ENCODE assay signal across 15 mouse cellular contexts in the genomic region with DNA sequence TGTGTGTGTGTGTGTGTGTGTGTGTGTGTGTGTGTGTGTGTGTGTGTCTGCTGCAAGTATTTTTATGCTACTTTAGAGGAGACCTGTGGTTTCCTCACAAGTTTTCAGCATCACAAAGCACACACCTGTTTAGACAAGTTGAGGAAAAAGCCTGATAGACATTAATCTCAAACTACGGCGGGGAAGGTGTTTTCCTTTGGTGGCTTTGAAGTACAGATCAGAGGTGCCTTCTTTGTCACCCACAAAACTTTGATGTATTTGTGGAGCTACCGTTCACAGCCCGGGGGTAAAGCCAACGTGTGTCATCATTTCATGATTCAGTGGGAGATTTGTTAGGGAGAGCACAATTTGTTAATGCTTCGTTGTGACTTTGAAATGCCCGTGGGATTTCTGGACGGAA.
"Had no signal": no experiment of that assay in that cellular context is flagged by ENCODE, and none has a peak within 500 bp of the region (broad histone marks: within the 10 kb centered on the region; RNA-seq: fewer than 3 reads in every experiment).

No protein-coding gene starts in this region.

- H3K4me1 ChIP-seq: neural tube, embryonic 13.5 days had no signal

- H3K36me3 ChIP-seq: kidney, embryonic 15.5 days; limb, embryonic 13.5 days; midbrain, embryonic 15.5 days; neural tube, embryonic 13.5 days had no signal

- H3K4me2 ChIP-seq: kidney, embryonic 15.5 days; limb, embryonic 13.5 days; midbrain, embryonic 15.5 days; neural tube, embryonic 13.5 days had no signal

- ATAC-seq: lung, postnatal 0 days; midbrain, embryonic 15.5 days had no signal

- H3K9ac ChIP-seq: kidney, embryonic 15.5 days; limb, embryonic 13.5 days; liver, embryonic 14.5 days; midbrain, embryonic 15.5 days; neural tube, embryonic 13.5 days had no signal

- H3K27ac ChIP-seq: kidney, embryonic 15.5 days; limb, embryonic 13.5 days; liver, embryonic 14.5 days; midbrain, embryonic 15.5 days; neural tube, embryonic 13.5 days had no signal

- H3K27me3 ChIP-seq: kidney, embryonic 15.5 days; limb, embryonic 13.5 days; midbrain, embryonic 15.5 days; neural tube, embryonic 13.5 days had no signal

- H3K4me3 ChIP-seq: kidney, embryonic 15.5 days; limb, embryonic 13.5 days; midbrain, embryonic 15.5 days; neural tube, embryonic 13.5 days had no signal

- DNase-seq: kidney, adult 18-20 months; kidney, postnatal 25 days; layer of hippocampus, adult 9-11 months; left cerebral cortex, postnatal 4 days; lung, adult 2 months; lung, postnatal 36 days; retina, postnatal 1 day; right cerebral cortex, postnatal 4 days; spleen, adult 18-20 months had no signal

- H3K9me3 ChIP-seq: kidney, embryonic 15.5 days; limb, embryonic 13.5 days; midbrain, embryonic 15.5 days; neural tube, embryonic 13.5 days had no signal
